Mouse (Mus musculus) gastrocnemius, postnatal 25 days (tissue): ENCODE data around the gene Polr2j. TPM values are rescaled to one million over a fixed set of nuclear protein-coding genes. Genes with fewer than 3 reads are reported as not detected.

Source experiments
- DNase-seq: peaks from one replicate; pipeline ENCODE4 v3.0.0; 2022
- long read RNA-seq, 2 experiments: library from polyadenylated mRNA; stranded (forward); transcript quantifications; one replicate each; pipeline ENCODE4 v2.0.0; 2021
- total RNA-seq, 2 experiments: library from RNA; stranded (reverse); gene quantifications; 1 replicate in 1 of 2; 2 replicates in 1 of 2; pipeline ENCODE4 v1.2.3; 2021

The Polr2j gene
- 10 to 100 TPM; 55.1 to 58.7 TPM for total RNA-seq
- long read RNA-seq, experiment 1, transcript Polr2j-201 (4 exons, 646 nt): major isoform, 91 of 97 reads
- long read RNA-seq, experiment 1, partial matches to known transcripts: 0 of 97 reads
- long read RNA-seq, experiment 1, other reads (novel, unspliced or antisense): 6 of 97 reads
- long read RNA-seq, experiment 2, transcript Polr2j-201 (4 exons, 646 nt): major isoform, 66 of 70 reads
- long read RNA-seq, experiment 2, partial matches to known transcripts: 2 of 70 reads
- long read RNA-seq, experiment 2, other reads (novel, unspliced or antisense): 2 of 70 reads

DNA sequence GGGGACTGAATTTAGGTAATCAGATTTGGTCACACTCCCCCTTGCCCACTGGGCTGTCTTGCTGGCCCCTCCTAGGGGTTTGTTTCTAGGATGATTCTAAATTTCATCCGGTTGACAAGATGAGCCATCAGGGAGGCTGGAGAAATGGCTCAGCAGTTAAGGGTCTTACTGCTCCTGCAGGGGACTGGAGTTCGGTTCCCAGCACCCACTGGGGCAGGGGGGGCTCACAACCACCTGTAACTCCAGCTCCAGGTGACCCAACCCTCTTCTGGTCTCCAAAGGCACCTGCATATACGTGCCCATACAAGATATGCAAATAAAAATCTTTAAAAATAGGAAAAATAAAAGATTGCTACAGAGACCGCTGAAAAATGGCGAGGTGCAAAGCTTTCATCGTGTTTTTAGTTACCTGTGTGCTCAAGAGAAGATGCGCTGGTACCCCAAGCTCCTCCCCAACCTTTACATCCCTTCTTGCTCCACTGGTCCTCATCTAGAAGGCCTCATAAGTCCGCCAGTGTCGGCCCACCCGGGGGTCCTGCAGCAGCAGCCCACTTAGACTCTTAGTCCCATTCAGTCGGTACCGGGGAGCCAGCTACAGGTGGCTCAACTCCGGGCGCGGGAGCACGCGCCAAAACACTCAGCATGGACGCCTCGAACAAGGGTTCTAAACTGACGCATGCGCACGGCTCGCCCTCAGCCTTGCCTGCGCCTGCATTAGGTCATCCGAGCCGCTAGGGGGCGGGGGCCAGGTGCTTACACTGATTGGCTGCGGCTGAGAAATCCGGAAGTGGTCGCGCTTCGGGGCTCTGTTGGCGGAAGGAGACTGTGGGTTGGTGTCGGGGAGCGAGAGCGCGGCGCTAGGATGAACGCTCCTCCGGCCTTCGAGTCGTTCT is at the start of gene Polr2j:
Gene Polr2j (plus strand): TSS at position 741 of the 893 bp plus-strand sequence.
- peak; percentile 92 for DNase-seq

DNA sequence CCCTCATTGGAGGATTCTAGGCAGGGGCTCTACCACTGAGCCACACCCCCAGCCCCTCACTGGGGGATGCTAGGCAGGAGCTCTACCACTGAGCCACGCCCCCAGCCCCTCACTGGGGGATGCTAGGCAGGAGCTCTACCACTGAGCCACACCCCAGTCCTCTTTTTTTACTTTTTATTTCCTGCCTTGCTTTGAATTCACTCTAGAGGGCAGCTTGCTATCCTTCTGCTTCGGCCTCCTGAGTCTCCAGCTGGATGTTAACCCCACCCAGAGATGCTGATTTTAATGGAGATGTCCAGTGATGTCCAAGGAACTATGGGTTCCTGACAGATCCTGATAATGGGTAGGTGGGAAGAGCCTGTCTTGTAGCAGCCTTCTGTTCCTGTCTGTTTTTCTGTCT is 47.0 kb upstream of the Polr2j start:
- no peak for DNase-seq

DNA sequence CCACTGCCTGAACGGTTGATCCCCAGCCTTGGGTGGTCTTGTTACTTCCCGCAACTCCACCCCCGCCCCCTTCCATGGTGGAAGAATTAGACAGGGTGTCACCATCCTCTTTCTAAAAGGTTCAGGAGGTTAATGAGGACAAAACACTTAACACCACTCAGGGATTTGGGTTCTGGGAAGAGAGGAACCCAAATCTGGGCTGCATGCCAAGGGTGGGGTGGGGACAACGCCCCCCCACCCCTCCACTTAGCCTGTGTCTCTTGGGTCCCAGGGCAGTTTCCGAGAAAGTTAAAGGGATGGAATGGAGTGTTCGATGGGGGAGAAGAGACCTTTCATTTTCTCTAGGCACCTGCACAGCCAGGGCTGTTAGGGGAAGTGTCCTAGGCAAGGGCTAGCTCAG is 43.4 kb upstream of the Polr2j start:
- no peak for DNase-seq

DNA sequence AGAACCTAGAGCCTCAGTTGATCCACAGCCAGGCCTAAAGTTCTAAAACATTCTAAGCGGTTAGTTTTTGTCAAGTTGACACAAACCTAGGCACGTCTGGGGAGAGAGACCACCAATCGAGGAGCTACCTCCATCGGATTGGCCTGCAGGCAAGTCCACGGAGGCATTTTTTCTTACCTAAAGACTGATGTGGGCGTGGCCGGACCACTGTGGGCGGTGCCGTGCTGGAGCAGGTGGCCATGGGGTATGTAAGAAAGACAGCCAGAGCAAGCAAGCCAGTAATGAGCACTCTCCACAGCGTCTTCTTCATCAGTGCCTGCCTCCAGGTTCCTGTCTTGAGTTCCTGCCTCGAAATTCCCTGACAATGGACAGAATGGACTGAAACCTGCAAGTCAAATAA is 42.9 kb upstream of the Polr2j start:
- no peak for DNase-seq

DNA sequence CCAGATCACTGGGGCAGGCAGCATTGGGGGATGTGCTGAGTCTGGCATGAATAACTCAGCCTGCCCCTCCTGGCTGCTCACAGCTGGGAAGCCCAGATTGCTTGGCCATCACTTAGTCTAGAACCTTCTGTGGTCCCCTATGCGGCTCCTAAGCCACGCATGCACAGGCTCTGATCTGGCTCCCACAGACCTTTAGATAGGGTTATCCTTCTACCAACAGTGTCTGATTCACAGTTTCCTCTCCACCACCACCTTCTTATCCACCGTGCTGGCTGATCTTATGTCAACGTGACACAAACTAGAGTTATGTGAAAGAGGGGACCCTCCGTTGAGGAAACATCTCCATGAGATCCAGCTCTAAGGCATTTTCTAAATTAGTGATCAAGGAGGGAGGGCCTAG is 41.4 kb upstream of the Polr2j start:
- DNase-seq: no peak

DNA sequence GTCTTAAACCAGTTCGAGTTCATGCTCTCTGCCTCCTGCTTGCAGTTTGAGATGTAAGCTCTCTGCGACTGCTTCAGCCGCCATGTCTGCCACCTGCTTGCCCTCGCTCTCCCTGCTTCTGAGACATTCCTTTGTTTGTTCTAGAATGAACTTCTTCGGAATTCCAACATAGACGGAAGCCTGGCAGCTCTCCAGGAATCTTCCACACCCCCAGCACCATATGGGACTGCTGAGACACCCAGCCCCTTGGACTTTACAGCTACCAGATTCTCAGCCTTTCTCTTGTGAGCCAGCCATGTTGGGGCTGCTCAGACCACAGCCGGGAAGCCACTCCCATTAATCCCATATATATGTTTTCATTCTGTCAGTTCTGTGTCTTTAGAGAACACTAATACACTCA is 40.1 kb upstream of the Polr2j start:
- DNase-seq: no peak

DNA sequence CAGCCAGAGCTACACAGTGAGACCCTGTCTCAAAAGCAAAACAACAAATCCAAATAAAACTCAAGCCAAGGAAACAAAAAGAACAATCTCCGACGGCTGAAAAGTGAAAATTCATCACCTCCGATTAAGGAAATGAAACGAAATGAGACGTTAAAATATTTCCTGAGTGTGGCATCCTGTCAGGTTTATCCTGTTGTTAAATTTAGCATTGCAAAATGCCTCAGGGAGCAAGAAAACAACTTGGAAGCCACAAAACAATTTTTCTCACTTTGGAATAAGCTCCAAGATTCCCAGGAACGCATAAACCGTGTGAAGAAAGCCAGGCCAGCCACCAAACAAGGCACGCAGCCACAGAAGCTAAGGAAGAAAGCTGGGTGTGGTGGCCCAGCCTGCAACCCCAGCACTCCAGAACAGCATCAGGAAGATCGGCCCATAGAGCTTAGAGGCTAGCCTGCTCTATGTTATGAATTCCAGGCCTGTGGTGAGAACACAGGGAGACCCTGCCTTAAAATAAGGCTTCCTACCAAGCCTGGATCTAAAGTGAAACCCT is 39.4 kb upstream of the Polr2j start:
- no peak for DNase-seq

DNA sequence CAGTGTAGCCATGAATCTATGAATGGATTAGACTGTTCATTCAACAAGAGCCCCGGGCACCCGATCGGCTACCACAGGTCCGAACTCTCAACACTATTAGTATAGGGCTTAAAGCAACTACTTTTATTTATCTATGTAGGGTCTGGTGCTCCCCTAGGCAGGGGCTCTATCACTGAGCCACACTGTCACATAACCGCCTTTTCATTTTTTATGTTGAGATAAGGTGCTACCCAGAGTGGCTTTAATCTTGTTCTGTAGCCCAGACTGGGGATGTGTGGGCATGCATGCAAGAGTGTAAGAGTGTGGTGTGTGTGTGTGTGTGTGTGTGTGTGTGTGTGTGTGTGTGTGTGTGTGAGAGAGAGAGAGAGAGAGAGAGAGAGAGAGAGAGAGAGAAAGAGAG is 38.3 kb upstream of the Polr2j start:
- no peak for DNase-seq

DNA sequence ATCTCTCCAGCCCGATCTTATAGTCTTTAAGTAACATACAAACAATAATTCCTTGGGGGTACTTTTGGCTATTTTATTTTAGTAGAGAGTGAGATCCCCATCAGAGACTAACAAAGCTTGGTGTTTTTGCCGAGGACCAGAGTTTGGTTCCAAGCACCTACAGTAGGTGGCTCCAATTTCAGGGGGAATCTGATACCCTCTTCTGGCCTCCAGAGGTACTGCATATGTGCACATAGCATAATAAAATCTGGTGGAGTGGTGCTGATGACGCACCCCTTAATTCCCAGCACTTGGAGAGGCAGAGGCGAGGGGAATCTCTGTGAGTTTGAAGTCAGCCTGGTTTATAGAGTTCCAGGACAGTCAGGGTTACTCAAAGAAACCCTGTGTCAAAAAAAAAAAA is 34.1 kb upstream of the Polr2j start:
- DNase-seq: no peak

DNA sequence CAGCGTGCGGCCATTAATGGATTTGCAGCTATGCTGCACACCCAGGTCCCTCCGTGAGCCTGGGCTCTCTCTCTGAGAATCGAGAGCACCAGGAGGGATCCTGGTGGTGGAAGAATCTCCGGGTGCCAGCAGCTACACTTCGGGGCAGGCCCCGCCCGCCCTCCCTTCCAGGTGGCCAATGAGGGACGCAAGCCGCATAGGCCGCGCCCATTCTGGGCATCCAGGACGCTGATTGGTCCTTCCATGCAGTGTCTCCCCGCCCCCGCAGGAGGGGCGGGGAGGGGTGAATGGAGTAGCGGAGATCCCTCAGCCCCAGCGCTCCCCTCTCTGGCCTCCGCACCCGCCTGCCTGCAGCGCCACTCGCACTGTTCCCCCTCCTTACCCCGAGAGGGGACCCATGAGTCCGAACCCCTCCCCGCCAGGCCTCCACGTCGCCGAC is 32.7 kb upstream of the Polr2j start, which contains the start of gene Rasa4:
Gene Rasa4 (plus strand): TSS at position 248 of the 439 bp plus-strand sequence.
- peak; percentile 96 for DNase-seq

DNA sequence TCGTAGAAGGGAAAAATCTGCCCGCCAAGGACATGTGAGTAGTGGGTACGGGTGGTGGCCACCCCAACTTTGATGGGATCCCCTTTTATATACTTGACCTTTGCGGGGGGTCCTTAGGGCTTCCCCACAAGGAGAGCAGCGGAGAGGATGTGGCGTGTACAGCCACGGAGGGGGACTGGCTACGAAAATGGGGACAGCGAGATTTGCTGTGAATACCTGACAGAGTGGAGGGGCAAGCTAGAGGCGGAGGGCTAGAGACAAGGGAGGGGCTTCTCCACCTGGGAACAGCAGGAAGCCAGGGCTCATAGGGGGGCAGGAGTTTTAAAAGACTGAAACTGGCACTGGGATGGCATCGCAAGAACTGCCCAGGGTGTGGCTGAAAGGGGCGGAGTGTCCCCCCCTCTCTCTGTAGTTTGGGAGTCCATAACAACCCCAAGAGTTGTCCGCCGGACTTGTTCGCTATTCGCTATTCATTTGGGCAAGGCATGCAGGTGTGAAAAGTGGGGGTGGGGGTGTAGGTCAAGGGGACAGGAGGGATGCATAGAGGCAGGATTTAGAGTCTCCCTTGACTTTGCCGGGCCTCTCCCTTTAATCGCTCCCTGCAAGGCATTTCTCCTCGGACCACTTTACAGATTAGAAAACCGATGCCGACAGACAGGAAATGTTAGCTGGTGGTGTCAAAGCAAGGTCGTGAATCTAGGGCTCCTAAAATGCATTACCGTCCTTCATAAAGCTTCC is 32.1 kb upstream of the Polr2j start:
- DNase-seq: no peak

DNA sequence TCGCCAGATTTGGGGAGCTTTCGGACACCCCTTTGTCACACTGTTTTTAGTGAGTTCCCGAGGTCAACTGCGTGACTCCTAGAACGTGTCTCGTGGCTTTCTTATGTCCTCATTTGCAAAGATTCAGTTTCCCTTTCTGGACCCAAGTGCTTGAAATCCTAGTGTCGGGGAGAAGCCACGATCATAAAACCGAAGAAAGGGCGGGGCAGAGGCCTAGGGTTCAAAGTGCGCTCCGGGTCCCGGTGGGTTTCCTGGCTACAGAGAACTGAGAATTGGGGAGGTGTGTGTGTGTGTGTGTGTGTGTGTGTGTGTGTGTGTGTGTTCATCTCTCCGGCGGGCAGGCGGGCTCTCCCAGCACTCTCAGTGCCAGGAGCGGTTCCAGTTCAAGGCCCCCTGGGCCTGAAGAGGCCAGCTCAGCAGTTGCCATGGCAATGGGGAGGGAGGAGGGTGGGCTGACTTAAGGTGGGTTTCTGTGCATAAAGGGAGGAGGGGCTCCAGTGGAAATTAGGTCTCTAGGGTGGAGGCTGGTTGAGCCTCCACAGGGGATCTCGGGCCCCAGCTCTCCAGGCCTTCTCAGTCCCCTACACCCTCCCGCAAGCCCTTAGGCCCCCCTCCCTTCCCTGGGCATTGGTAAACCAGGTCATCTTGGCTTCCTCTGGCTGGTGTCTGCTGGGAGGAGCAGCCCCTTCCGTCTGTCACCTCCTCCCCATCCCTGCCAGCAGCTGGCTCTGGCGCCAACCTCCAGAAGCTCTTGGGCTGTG is 31.4 kb upstream of the Polr2j start:
- peak; percentile 63 for DNase-seq

DNA sequence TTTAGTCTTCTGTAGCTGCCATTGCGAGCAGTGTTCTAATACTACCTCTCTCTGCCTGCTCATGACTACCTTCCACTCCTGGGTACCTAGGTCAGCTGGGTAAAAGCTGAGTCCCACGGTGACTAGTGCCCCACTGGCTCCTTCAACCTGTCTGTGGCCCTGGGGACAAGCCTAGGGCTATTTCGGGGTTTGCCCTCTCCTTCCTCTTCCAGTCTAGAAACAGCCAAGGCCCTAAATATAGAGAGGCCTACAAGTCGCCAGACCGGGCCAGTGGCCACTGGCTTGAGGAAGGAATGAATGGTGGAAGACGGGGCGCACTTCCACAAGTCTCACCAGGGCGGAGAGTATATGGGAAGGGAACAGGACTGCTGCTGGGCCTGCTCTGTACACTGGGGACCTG is 30.1 kb upstream of the Polr2j start:
- peak; percentile 56 for DNase-seq

DNA sequence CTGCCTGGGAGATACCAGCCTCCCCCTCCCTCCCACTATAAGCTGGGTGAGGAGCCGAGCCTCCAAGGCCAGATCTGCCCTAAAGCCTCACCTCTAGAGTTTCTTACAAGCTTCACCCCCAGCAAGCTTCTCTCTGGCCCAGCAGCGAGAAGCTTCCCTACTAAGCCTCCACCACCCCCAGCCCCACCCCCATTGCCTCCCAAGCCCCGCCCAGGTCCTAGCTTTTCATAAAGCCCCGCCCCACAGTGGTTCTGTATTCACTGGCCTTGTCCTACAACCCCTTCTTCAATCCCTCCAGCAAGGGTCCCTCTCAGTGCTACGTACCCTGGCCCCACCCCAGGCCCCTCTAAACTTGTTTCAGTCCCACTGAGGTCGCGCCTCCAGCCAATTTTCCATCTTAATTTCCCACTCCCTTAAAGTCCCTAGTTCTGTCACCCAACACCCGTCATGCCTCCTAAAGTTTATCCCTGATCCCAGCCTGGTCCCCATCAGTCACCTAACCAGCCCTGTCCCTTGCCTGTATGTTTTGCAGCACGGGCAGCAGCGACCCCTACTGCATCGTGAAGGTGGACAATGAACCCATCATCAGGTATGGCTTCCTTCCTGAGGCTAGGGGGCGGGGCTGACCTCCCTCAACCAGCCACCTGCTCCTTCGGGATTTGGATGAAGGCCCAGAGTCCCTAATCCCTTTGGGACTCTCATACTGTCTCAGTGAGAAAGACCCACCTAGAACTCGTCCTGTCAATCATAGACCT is 27.4 kb upstream of the Polr2j start:
- no peak for DNase-seq

DNA sequence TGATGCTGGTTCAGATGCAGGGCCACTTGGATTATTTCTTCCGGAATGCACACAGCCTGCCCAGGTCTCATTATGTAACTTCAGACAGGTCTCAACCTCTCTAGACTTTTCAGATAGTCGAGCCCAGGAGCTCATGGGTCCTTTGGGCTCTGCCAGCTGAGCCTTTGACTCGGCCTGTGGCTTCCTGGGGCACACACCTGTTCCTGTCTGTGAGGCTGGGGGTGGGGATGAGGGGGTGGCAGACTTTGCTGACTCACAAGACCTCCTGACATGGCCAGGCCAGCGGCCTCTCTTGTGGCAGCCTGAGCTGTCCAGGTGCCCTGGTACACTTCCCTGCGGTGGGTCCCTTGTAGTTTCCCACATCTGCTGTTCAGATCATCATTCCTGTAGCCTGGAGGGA is 24.5 kb upstream of the Polr2j start:
- DNase-seq: peak; percentile 65

DNA sequence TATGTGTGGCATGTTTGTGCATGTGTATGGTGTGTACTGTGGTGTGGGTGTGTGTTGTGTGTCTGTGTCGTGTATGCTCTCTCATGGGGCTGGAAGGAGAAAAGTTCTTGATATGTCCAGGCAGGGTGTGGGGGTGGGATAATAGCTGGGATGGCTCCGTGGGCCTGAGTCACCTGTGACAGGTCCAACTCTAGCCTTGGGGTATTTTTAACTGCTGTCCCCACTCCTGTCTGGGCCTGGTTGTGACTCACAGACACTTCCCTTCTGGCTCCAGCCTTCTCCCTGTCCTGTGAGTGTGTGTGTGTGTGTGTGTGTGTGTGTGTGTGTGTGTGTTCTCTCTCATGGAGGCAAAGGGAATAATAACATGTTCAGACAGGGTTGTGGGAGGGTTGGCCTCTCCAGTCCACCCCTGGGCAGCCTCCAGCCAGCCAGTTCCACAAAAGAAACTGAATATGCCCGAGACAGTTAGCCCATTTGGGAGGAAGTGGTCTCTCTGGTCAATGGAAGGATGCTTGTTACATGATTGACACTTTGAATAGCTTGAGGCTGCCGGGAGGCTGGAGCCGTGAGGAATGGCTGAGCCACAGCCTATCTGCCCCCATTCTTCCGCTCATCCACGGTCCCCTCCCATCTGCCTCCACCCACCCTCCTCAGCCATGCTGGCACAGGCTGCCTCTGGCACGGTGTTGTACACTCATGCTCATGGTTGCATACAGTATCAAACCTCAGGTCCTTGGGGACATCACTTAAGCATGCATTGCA is 22.0 kb upstream of the Polr2j start:
- no peak for DNase-seq

DNA sequence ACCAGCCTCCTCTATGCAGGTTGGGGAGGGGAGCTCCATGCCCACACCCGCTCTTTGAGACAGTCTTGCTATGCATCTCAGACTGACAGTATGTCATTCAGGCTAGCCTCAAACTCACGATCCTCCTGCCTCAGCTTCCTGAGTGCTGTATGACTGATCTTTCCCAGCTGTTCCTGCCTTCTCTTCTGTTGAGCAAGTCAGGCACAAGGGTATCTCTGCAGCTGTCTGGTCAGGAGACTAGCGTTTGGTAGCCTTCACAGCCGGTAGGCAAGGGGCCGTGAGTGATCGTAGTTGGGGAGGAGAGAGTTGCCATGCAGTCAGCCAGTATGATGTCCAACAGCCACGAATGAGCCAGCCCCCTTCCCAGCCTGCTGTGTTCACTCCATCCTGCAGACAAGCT is 21.3 kb upstream of the Polr2j start:
- no peak for DNase-seq

DNA sequence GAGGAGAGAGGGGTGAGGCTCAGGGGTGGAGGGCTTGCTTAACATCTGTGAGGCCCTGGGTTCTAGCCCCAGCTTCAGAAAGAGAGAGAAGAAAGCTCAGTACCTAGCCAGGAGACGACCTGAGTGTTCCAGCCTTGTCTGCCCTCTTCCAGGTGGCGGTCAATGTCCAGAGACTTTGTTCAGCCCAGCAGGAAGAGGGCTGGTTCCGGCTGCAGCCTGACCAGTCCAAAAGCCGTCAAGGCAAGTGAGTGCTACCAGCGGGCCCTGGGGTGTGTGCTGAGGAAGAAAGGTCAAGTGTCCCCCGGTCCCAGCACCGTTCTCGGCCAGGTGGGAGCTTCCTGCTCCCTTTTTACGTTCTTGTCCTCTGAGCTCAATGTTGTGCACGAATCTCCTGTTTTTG is 17.9 kb upstream of the Polr2j start:
- no peak for DNase-seq

DNA sequence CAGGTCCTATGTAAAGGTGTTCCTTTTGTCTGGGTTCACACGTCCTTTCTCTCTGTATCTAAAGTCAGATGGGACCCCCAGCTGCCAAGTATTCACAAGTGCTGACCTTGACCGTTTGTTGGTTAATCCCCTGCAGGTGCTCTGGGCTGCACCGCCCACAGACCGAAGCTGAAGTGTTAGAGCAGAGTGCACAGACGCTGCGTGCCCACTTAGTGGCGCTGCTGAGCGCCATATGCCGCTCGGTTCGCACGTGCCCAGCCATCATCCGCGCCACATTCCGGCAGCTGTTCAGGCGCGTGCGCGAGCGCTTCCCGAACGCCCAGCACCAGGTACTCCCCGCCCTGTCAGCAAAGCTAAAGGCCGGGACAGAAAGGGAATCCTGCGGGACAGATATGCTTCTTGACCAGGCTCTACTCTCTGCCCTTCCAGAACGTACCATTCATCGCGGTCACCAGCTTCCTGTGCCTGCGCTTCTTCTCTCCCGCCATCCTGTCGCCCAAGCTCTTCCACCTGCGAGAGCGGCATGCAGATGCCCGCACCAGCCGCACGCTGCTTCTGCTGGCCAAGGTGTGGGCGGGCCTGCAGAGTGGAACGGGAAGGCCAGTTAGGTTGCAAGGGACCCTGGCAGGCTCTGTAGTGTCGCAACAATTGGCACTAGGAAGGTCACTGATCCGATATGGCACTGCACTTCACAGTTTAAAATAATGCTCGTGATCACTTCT is 14.2 kb upstream of the Polr2j start:
- DNase-seq: peak; percentile 44
